Mouse (Mus musculus): ENCODE measurements around the gene Ppp6c. TPM values are rescaled to one million over a fixed set of nuclear protein-coding genes. Genes with fewer than 3 reads are reported as not detected.

The Ppp6c gene
- total RNA-seq, 2 experiments from 2014 or later: 67.7 to 68.4 TPM

GRCm38 (mm10) chr2:39146469-39146868, 79.8 kb downstream of the Ppp6c start:
- no peak for DNase-seq (ENCODE audit: low spot score in 2 of 2)

Other genes starting within 250 kb of the Ppp6c start
- under 1 TPM; 0.71 to 0.79 TPM for gene Wdr38, start 229.0 kb downstream of the Ppp6c start, total RNA-seq (2021)
- 10 to 100 TPM; 91.3 to 96.4 TPM for gene Arpc5l, start 221.1 kb downstream of the Ppp6c start, total RNA-seq (2021)
- gene Rpl35, start 220.8 kb downstream of the Ppp6c start, total RNA-seq (2021): 100 to 1,000 TPM; 283 to 295 TPM
- 10 to 100 TPM; 31.4 to 34.5 TPM for gene Golga1, start 160.9 kb downstream of the Ppp6c start, total RNA-seq (2021)
- 10 to 100 TPM; 48.2 to 50.0 TPM for gene Scai, start 35.7 kb downstream of the Ppp6c start, total RNA-seq (2021)

Measured in layer of hippocampus, adult 18-20 months (tissue).